Mouse (Mus musculus): ENCODE data around the gene Lilr4b. TPM values are rescaled to one million over a fixed set of nuclear protein-coding genes. Genes with fewer than 3 reads are reported as not detected.

Gene Lilr4b
- polyA plus RNA-seq, 1 experiment: 1.4 TPM

DNA sequence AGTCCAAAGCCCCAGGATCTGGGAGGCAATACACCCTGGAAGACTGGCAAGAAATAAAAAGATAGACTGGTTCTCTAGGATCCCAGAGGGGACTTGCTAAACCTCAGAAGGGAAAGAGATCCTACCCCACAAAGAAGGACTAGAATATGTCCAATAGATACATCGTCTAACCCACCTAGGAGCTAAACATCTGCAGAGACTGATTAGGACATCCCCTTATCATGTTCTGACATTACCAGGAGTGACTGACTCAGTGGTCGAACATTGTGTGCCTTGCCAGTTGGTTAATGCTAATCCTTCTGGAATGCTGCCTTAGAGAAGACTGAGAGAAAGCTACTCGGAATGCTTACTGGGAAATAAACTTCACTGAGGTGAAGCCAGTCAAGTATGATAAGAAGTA, 49.1 kb downstream of the Lilr4b start:
- no peaks in the 10 kb centered on the region for H3K36me3 ChIP-seq (ENCODE audit: control insufficient read depth, insufficient read depth, low read length)

DNA sequence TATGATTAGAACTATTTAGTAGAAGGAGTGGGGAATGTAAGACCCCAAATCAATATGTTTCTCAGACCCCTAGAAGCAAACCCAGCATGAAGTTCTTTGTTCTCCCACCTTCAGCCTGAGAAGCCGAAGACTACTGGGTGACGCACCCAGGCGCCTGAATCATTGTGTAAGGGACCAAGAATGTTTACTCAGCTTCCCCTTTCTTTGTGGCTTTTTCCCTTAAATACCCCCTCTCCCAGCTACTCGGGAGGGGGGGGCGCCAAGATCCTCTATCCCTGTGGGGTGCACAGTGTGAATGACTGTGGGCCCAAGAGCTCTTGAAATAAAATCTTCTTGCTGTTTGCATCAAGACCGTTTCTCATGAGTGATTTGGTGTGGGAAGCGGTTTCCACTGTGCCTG, 50.4 kb downstream of the Lilr4b start:
- Histone ChIP-seq H3K27me3 (replicated peaks; ENCODE audit: control insufficient read depth, insufficient read depth, low read length) (no peaks in the 10 kb centered on the region), H3K36me3 (ENCODE audit: control insufficient read depth, insufficient read depth, low read length) (no peaks in the 10 kb centered on the region), H3K4me1 (ENCODE audit: control insufficient read depth, insufficient read depth, low read length) (no peaks in the 10 kb centered on the region), H3K4me3 (ENCODE audit: insufficient read depth, low read depth, low read length) (no peak overlapping the region), H3K27ac (ENCODE audit: insufficient read depth, low read depth, low read length) (no peak overlapping the region)
- no peak for DNase-seq
- WGBS: 86% methylated on average over 7 of the region's 7 CpGs
- no peak for TF ChIP-seq POLR2A (IDR thresholded peaks at IDR 0.05; ENCODE audit: low read depth, low read length)
- TF ChIP-seq CTCF (conservative IDR thresholded peaks at IDR 0.05; ENCODE audit: insufficient read depth, insufficient read length, low read depth, low read length): no peak

More for the DNA sequence above, 49.1 kb downstream of the Lilr4b start:
- 72% methylated on average over 3 of the region's 3 CpGs for WGBS
- Histone ChIP-seq H3K4me3 (ENCODE audit: insufficient read depth, low read depth, low read length) (no peak overlapping the region), H3K4me1 (ENCODE audit: control insufficient read depth, insufficient read depth, low read length) (no peaks in the 10 kb centered on the region), H3K27ac (ENCODE audit: insufficient read depth, low read depth, low read length) (no peak overlapping the region), H3K27me3 (replicated peaks; ENCODE audit: control insufficient read depth, insufficient read depth, low read length) (no peaks in the 10 kb centered on the region)
- TF ChIP-seq CTCF (conservative IDR thresholded peaks at IDR 0.05; ENCODE audit: insufficient read depth, insufficient read length, low read depth, low read length) (no peak), POLR2A (IDR thresholded peaks at IDR 0.05; ENCODE audit: low read depth, low read length) (no peak)
- no peak for DNase-seq

Other genes with a start within 250 kb of the Lilr4b start
- gene Gm49339, start within 50 bp of the Lilr4b start, polyA plus RNA-seq (2012; rRNA removed): 1.5 and 2.1 TPM in 2 replicates
- 1.0 and 1.4 TPM in 2 replicates for gene Lilrb4a, start 10.3 kb downstream of the Lilr4b start, polyA plus RNA-seq (2012; rRNA removed)
- not detected in 2 replicates for gene Fam162b, start 109.9 kb downstream of the Lilr4b start, polyA plus RNA-seq (2012; rRNA removed)
- not detected in 2 replicates for gene Gprc6a, start 150.8 kb downstream of the Lilr4b start, polyA plus RNA-seq (2012; rRNA removed)
- not detected in 2 replicates for gene Rfx6, start 197.1 kb downstream of the Lilr4b start, polyA plus RNA-seq (2012; rRNA removed)